Mouse (Mus musculus) MEL (cell line): ENCODE data around the gene Celsr1.

Experiments
- BHLHE40 ChIP-seq: IDR thresholded peaks from 2 replicates; pipeline ENCODE4 v1.6.1; 2012; ENCODE audit warnings: low read depth, mild to moderate bottlenecking, inconsistent platforms, low read length, improper control_type of control experiment, borderline replicate concordance
- CHD1 ChIP-seq: IDR thresholded peaks from 2 replicates; pipeline ENCODE4 v1.6.1; 2012; ENCODE audit warnings: low read depth, mild to moderate bottlenecking, inconsistent platforms, low read length, improper control_type of control experiment
- CTCF ChIP-seq, 3 experiments: IDR thresholded peaks in 2 of 3; conservative IDR thresholded peaks in 1 of 3; 2 replicates each; pipeline ENCODE4 v1.5.1; 2011 to 2012; ENCODE audit warnings: low read length in 3 of 3, low read depth in 2 of 3, mild to moderate bottlenecking in 2 of 3, improper control_type of control experiment in 1 of 3, inconsistent platforms in 1 of 3, mixed read lengths in 1 of 3, moderate library complexity in 1 of 3; ENCODE audit not compliant: control insufficient read depth in 1 of 3, insufficient read depth in 1 of 3, poor library complexity in 1 of 3, severe bottlenecking in 1 of 3
- EP300 ChIP-seq, 2 experiments: IDR thresholded peaks; 2 replicates each; pipeline ENCODE4 v1.6.1; 2011; ENCODE audit warnings: improper control_type of control experiment in 2 of 2, low read length in 2 of 2, low read depth in 1 of 2, mild to moderate bottlenecking in 1 of 2
- GABPA ChIP-seq: IDR thresholded peaks from 2 replicates; pipeline ENCODE4 v1.6.1; 2012; ENCODE audit warnings: low read depth, mild to moderate bottlenecking, inconsistent platforms, low read length, improper control_type of control experiment, moderate library complexity
- MAX ChIP-seq: IDR thresholded peaks from 2 replicates; pipeline ENCODE4 v1.6.1; 2011; ENCODE audit warnings: low read length, improper control_type of control experiment
- MXI1 ChIP-seq: IDR thresholded peaks from 2 replicates; pipeline ENCODE4 v1.6.1; 2011; ENCODE audit warnings: mild to moderate bottlenecking, low read depth, low read length, improper control_type of control experiment
- MYC ChIP-seq: IDR thresholded peaks from 2 replicates; pipeline ENCODE4 v1.6.1; 2011; ENCODE audit warnings: low read depth, mild to moderate bottlenecking, low read length, improper control_type of control experiment, moderate library complexity
- NELFE ChIP-seq: IDR thresholded peaks from 2 replicates; pipeline ENCODE4 v1.6.1; 2011; ENCODE audit warnings: low read depth, low read length, improper control_type of control experiment
- POLR2A ChIP-seq, 2 experiments: IDR thresholded peaks; 2 replicates each; pipeline ENCODE4 v1.6.1; 2011 to 2012; ENCODE audit warnings: low read length in 2 of 2, mild to moderate bottlenecking in 2 of 2, control low read depth in 1 of 2, improper control_type of control experiment in 1 of 2, low read depth in 1 of 2, moderate library complexity in 1 of 2; ENCODE audit not compliant: control insufficient read depth in 1 of 2, insufficient read depth in 1 of 2, poor library complexity in 1 of 2
- TCF12 ChIP-seq: IDR thresholded peaks from 2 replicates; pipeline ENCODE4 v1.6.1; 2014; ENCODE audit warnings: low read depth, mild to moderate bottlenecking, inconsistent platforms, low read length, improper control_type of control experiment, moderate library complexity
- ZNF384 ChIP-seq: IDR thresholded peaks from 2 replicates; pipeline ENCODE4 v1.6.1; 2012; ENCODE audit warnings: low read depth, mild to moderate bottlenecking, inconsistent platforms, low read length, improper control_type of control experiment

GRCm38 (mm10) chr15:85966032-85966431 is 67.5 kb downstream of the Celsr1 start:
- TF ChIP-seq CTCF (IDR thresholded peaks at IDR 0.05 in 2 of 3, conservative IDR thresholded peaks at IDR 0.05 in 1 of 3; ENCODE audit: control insufficient read depth in 1 of 3, insufficient read depth in 1 of 3, low read depth in 2 of 3, low read length in 3 of 3, poor library complexity in 1 of 3, severe bottlenecking in 1 of 3) (no peak), ZNF384 (no peak), MYC (no peak), EP300 (IDR thresholded peaks at IDR 0.05; ENCODE audit: low read depth in 1 of 2, low read length in 2 of 2) (no peak), GABPA (no peak), POLR2A (IDR thresholded peaks at IDR 0.05; ENCODE audit: control insufficient read depth in 1 of 2, insufficient read depth in 1 of 2, low read depth in 1 of 2, low read length in 2 of 2, poor library complexity in 1 of 2) (no peak), NELFE (no peak), MAX (no peak), MXI1 (no peak), TCF12 (no peak), BHLHE40 (no peak), CHD1 (no peak)
